Mouse (Mus musculus): Measurements from ENCODE around the gene Taok2. TPM values are rescaled to one million over a fixed set of nuclear protein-coding genes. Genes with fewer than 3 reads are reported as not detected.
"Not testable (repeated sequence)": the region's sequence is repeated elsewhere in the genome, so short reads cannot be mapped to it uniquely, and the experiment has no call there.

Gene Taok2
- polyA plus RNA-seq, 1 experiment: 182 TPM

DNA sequence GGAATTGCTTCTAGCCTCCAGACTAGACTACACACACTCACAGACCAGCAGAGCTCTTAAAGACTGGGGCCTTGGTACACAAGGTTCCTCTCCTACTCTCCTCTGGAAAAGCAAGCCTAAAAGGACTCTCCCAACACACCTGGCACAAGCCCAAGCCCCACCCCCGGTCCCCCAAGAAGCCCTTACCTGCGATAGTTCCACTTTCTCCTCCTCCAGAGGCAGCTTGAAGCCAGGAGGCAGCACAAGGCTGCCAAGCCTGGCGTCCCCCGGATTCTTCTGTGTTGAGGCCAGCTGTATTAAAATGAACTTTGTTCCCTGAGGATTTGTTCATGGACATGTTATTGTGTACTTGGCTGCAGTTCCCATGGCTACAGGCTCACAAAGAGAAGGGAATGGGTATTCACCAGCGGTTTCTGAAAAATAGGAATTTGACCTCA is 38.1 kb upstream of the Taok2 start, which contains the start of gene Tmem219:
Tmem219 (minus strand) TSS at position 294 of the 437 bp plus-strand sequence.
- peaks cover 2% of the 10 kb centered on the region; the same call in 1 of the 2 replicates for H3K4me1 ChIP-seq (replicated peaks; ENCODE audit: control insufficient read depth, insufficient read depth, low read length)
- H3K4me3 ChIP-seq (ENCODE audit: control insufficient read depth, insufficient read depth, low read length): no peak within 1 kb of the TSS
- H3K27me3 ChIP-seq (ENCODE audit: control insufficient read depth, insufficient read depth, low read length): no peaks in the 10 kb centered on the region
- no peak within 1 kb of the TSS for H3K27ac ChIP-seq (ENCODE audit: control insufficient read depth, insufficient read depth, low read length)
- H3K36me3 ChIP-seq (ENCODE audit: control insufficient read depth, insufficient read depth, low read length): no peaks in the 10 kb centered on the region
- DNase-seq: no peak
- TF ChIP-seq POLR2A (IDR thresholded peaks at IDR 0.05; ENCODE audit: control insufficient read depth, extremely low read depth, insufficient read depth, low read length, poor library complexity) (no peak), CTCF (IDR thresholded peaks at IDR 0.05; ENCODE audit: borderline replicate concordance, control insufficient read depth, extremely low read depth, insufficient read depth, low read length, poor library complexity) (no peak)
- WGBS: 88% methylated on average over 5 of the region's 5 CpGs

DNA sequence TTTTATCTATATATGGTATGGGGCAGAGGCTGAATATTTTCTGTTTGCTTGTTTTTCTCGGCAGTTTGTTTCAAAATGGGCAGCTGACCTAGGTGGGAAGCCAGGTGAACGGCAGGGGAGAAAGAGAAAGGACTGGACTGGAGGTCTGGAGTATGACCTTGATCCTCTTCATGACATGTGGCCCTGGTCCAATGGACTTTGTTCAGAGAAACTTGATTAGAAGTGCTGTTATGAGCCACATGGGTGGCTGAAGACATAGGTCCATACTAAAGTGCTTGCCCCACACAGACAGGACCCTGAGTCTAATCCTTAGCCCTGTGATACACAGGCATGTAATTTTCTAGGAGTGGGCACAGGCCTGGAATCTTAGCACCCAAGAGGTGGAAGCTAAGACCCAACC is 37.1 kb upstream of the Taok2 start:
- no peak overlapping the region for H3K27ac ChIP-seq (ENCODE audit: control insufficient read depth, insufficient read depth, low read length)
- no peak for TF ChIP-seq CTCF (IDR thresholded peaks at IDR 0.05; ENCODE audit: borderline replicate concordance, control insufficient read depth, extremely low read depth, insufficient read depth, low read length, poor library complexity)
- no peak for TF ChIP-seq POLR2A (IDR thresholded peaks at IDR 0.05; ENCODE audit: control insufficient read depth, extremely low read depth, insufficient read depth, low read length, poor library complexity)

DNA sequence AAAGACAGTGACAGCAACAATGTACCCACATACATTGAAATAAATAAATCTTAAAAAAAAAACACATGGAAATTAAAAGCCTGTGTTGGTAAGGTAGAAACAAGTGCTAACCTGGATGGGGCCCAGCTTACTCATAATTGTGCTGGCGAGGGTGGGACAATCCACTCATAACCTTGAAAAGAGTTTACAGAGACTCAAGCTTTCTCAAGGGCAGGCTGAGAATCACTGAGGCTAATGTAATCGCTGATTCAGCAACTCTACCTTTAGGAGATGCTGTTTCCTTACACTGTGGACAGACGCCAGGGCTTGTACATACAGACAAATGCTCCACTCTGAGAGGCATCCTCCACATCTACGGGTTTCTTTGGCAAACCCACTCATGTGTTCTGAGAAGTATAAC is 35.5 kb upstream of the Taok2 start:
- no peak overlapping the region for H3K4me3 ChIP-seq (ENCODE audit: control insufficient read depth, insufficient read depth, low read length)
- TF ChIP-seq POLR2A (IDR thresholded peaks at IDR 0.05; ENCODE audit: control insufficient read depth, extremely low read depth, insufficient read depth, low read length, poor library complexity) (no peak), CTCF (IDR thresholded peaks at IDR 0.05; ENCODE audit: borderline replicate concordance, control insufficient read depth, extremely low read depth, insufficient read depth, low read length, poor library complexity) (no peak)
- WGBS: 92% methylated on average over 4 of the region's 4 CpGs
- H3K27me3 ChIP-seq (ENCODE audit: control insufficient read depth, insufficient read depth, low read length): no peaks in the 10 kb centered on the region
- no peak overlapping the region for H3K27ac ChIP-seq (ENCODE audit: control insufficient read depth, insufficient read depth, low read length)
- H3K4me1 ChIP-seq (replicated peaks; ENCODE audit: control insufficient read depth, insufficient read depth, low read length): 0 out of 2 replicates have a peak, but pooled peaks cover 2% of the 10 kb centered on the region
- H3K36me3 ChIP-seq (ENCODE audit: control insufficient read depth, insufficient read depth, low read length): no peaks in the 10 kb centered on the region
- no peak for DNase-seq

More for the DNA sequence above, 37.1 kb upstream of the Taok2 start:
- peaks cover 2% of the 10 kb centered on the region; the same call in 1 of the 2 replicates for H3K4me1 ChIP-seq (replicated peaks; ENCODE audit: control insufficient read depth, insufficient read depth, low read length)
- WGBS: 89% methylated on average over 2 of the region's 2 CpGs
- no peak overlapping the region for H3K4me3 ChIP-seq (ENCODE audit: control insufficient read depth, insufficient read depth, low read length)
- no peaks in the 10 kb centered on the region for H3K36me3 ChIP-seq (ENCODE audit: control insufficient read depth, insufficient read depth, low read length)
- no peaks in the 10 kb centered on the region for H3K27me3 ChIP-seq (ENCODE audit: control insufficient read depth, insufficient read depth, low read length)
- DNase-seq: no peak

DNA sequence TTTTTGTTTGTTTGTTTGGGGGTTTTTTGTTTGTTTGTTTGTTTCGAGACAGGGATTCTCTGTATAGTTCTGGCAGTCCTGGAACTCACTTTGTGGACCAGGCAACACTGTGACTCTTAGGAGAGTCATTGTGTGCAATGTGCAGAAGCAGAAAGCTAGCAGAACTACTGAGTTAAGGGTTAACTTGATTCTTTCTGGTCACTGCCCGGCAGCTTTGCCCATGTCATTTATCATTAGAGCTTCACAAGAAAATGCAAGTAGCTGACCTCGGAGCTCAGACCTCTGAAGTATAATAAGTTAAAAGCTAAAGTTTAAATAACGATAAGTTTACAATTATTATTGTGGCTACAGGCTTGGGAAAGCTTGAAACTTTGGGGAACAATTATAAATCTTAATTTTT is 33.9 kb upstream of the Taok2 start:
- H3K36me3 ChIP-seq (ENCODE audit: control insufficient read depth, insufficient read depth, low read length); H3K4me1 ChIP-seq (replicated peaks; ENCODE audit: control insufficient read depth, insufficient read depth, low read length); H3K27ac ChIP-seq (ENCODE audit: control insufficient read depth, insufficient read depth, low read length); H3K4me3 ChIP-seq (ENCODE audit: control insufficient read depth, insufficient read depth, low read length); DNase-seq; H3K27me3 ChIP-seq (ENCODE audit: control insufficient read depth, insufficient read depth, low read length): not testable (repeated sequence)
- 61% methylated on average over 4 of the region's 4 CpGs for WGBS

DNA sequence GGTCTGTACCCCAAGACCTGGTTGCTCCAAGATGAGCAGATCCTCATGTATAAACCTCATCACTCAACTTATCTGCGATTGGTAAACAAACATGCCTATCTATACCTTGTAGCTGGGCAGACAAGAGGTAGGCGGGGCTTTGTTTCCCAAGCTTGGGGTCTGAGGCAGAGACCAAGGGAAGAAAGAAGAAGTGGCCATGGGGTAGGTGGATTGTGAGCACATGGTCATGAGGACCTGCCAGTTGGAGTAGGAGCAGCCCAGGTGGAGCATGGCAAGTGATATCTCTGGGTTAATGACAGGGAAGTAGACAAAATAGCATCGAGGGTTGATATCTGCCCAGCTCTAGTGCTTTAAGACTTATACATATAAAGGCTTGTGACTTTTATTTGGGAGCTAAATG is 30.3 kb upstream of the Taok2 start:
- DNase-seq: no peak
- 85% methylated on average over 3 of the region's 3 CpGs for WGBS
- TF ChIP-seq POLR2A (IDR thresholded peaks at IDR 0.05; ENCODE audit: control insufficient read depth, extremely low read depth, insufficient read depth, low read length, poor library complexity): no peak
- no peak for TF ChIP-seq CTCF (IDR thresholded peaks at IDR 0.05; ENCODE audit: borderline replicate concordance, control insufficient read depth, extremely low read depth, insufficient read depth, low read length, poor library complexity)
- Histone ChIP-seq H3K27ac (ENCODE audit: control insufficient read depth, insufficient read depth, low read length) (no peak overlapping the region), H3K36me3 (ENCODE audit: control insufficient read depth, insufficient read depth, low read length) (no peaks in the 10 kb centered on the region), H3K27me3 (ENCODE audit: control insufficient read depth, insufficient read depth, low read length) (no peaks in the 10 kb centered on the region), H3K4me1 (replicated peaks; ENCODE audit: control insufficient read depth, insufficient read depth, low read length) (no peaks in the 10 kb centered on the region), H3K4me3 (ENCODE audit: control insufficient read depth, insufficient read depth, low read length) (no peak overlapping the region)

DNA sequence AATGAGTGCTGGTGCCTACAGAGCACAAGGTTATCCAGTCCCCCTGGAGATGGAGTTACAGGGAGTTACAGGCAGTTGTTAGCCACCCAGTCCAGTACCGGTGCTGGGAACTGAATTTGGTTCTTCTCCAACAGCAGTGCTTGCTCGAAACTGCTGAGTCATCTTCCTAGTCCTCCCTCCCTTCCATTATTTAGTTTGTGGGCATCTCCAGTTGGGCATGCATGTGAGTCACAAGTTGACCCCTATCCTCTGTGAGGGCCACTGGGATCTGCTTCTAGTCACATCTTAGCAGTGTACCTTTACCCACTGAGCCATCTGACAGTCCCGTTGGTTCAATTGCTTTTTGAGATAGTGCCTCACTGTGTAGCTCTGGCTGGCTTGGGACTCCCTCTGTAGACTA is 21.1 kb upstream of the Taok2 start:
- no peak overlapping the region for H3K4me3 ChIP-seq (ENCODE audit: control insufficient read depth, insufficient read depth, low read length)
- no peaks in the 10 kb centered on the region for H3K27me3 ChIP-seq (ENCODE audit: control insufficient read depth, insufficient read depth, low read length)
- no peaks in the 10 kb centered on the region for H3K4me1 ChIP-seq (replicated peaks; ENCODE audit: control insufficient read depth, insufficient read depth, low read length)
- H3K27ac ChIP-seq (ENCODE audit: control insufficient read depth, insufficient read depth, low read length): no peak overlapping the region
- 51% methylated on average over 3 of the region's 3 CpGs for WGBS
- H3K36me3 ChIP-seq (ENCODE audit: control insufficient read depth, insufficient read depth, low read length): no peaks in the 10 kb centered on the region
- no peak for DNase-seq
- TF ChIP-seq POLR2A (IDR thresholded peaks at IDR 0.05; ENCODE audit: control insufficient read depth, extremely low read depth, insufficient read depth, low read length, poor library complexity) (no peak), CTCF (IDR thresholded peaks at IDR 0.05; ENCODE audit: borderline replicate concordance, control insufficient read depth, extremely low read depth, insufficient read depth, low read length, poor library complexity) (no peak)

DNA sequence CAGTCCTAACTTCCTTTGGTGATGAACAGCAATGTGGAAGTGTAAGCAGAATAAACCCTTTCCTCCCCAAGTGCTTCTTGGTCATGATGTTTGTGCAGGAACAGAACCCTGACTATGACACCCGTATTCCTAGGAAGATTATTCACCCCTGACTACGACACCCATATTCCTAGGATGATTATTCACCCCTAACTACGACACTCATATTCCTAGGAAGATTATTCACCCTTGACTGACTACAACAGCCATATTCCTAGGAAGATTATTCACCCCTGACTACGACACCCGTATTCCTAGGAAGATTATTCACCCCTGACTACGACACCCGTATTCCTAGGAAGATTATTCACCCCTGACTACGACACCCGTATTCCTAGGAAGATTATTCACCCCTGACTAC is 15.3 kb upstream of the Taok2 start:
- H3K4me1 ChIP-seq (replicated peaks; ENCODE audit: control insufficient read depth, insufficient read depth, low read length): peaks cover 14% of the 10 kb centered on the region
- H3K27ac ChIP-seq (ENCODE audit: control insufficient read depth, insufficient read depth, low read length); H3K27me3 ChIP-seq (ENCODE audit: control insufficient read depth, insufficient read depth, low read length); H3K36me3 ChIP-seq (ENCODE audit: control insufficient read depth, insufficient read depth, low read length); DNase-seq; H3K4me3 ChIP-seq (ENCODE audit: control insufficient read depth, insufficient read depth, low read length): not testable (repeated sequence)
- WGBS: 95% methylated on average over 7 of the region's 9 CpGs
